In genomic region chr5:103595394-103596226, GRCm38 (mm10) we compare ENCODE assay signal across 11 mouse cellular contexts. TPM values are rescaled to one million over a fixed set of nuclear protein-coding genes. Genes with fewer than 3 reads are reported as not detected.
DNase-seq lines count a peak whose midpoint lies in the region; ATAC-seq lines count a peak whose summit lies in the region.
"Had no signal": no experiment of that assay in that cellular context is flagged by ENCODE, and none has a peak within 500 bp of the region (broad histone marks: within the 10 kb centered on the region; RNA-seq: fewer than 3 reads in every experiment).

No protein-coding gene starts in this region.

- no peaks in the 10 kb centered on the region for H3K27me3 ChIP-seq in heart, embryonic 16.5 days (ENCODE audit: control insufficient read depth, insufficient read depth, low read length)
- H3K27me3 ChIP-seq in midbrain, embryonic 14.5 days (ENCODE audit: control insufficient read depth, insufficient read depth, low read length): no peaks in the 10 kb centered on the region
- H3K27me3 ChIP-seq in midbrain, embryonic 11.5 days (ENCODE audit: control insufficient read depth, insufficient read depth, low read length): no peaks in the 10 kb centered on the region
- no peaks in the 10 kb centered on the region for H3K27me3 ChIP-seq in limb, embryonic 10.5 days (ENCODE audit: low read depth, poor library complexity, severe bottlenecking)
- H3K27me3 ChIP-seq: limb, embryonic 13.5 days had no signal

- 30% methylated on average over 13 of the region's 13 CpGs for WGBS in heart, embryonic 16.5 days
- 78% methylated on average over 13 of the region's 13 CpGs for WGBS in midbrain, embryonic 14.5 days
- WGBS in midbrain, embryonic 11.5 days: 86% methylated on average over 13 of the region's 13 CpGs
- 74% methylated on average over 13 of the region's 13 CpGs for WGBS in limb, embryonic 10.5 days

- H3K4me2 ChIP-seq in heart, embryonic 16.5 days (ENCODE audit: low read depth, low read length): no peak overlapping the region
- no peak overlapping the region for H3K4me2 ChIP-seq in midbrain, embryonic 14.5 days (ENCODE audit: low read length)
- H3K4me2 ChIP-seq in midbrain, embryonic 11.5 days: no peak overlapping the region
- H3K4me2 ChIP-seq: limb, embryonic 13.5 days had no signal

- peaks cover 3% of the 10 kb centered on the region; the same call in 1 of the 2 replicates for H3K36me3 ChIP-seq in heart, embryonic 16.5 days (ENCODE audit: control insufficient read depth, insufficient read depth)
- H3K36me3 ChIP-seq in midbrain, embryonic 14.5 days (ENCODE audit: control insufficient read depth, insufficient read depth, low read length): no peaks in the 10 kb centered on the region
- no peaks in the 10 kb centered on the region for H3K36me3 ChIP-seq in midbrain, embryonic 11.5 days (ENCODE audit: control insufficient read depth, insufficient read depth, low read length)
- H3K36me3 ChIP-seq in limb, embryonic 10.5 days: 0 out of 2 replicates have a peak, but pooled peaks cover 2% of the 10 kb centered on the region

- peak overlapping the region; percentile 16; the same call in 1 of the 2 replicates for H3K9ac ChIP-seq in heart, embryonic 16.5 days (ENCODE audit: low read length)
- H3K9ac ChIP-seq in midbrain, embryonic 14.5 days (replicated peaks; ENCODE audit: low read length): no peak overlapping the region
- H3K9ac ChIP-seq in midbrain, embryonic 11.5 days (ENCODE audit: low read length): no peak overlapping the region
- H3K9ac ChIP-seq: limb, embryonic 13.5 days had no signal

- ATAC-seq in heart, embryonic 16.5 days (replicated peaks; ENCODE audit: extremely low read depth, insufficient read depth, low FRiP score): peak; percentile 55
- ATAC-seq in midbrain, embryonic 14.5 days (ENCODE audit: low FRiP score, low TSS enrichment): no peak
- no peak for ATAC-seq in midbrain, embryonic 11.5 days (ENCODE audit: low FRiP score)

- no peaks in the 10 kb centered on the region for H3K9me3 ChIP-seq in heart, embryonic 16.5 days (replicated peaks; ENCODE audit: control insufficient read depth, low read length)
- no peaks in the 10 kb centered on the region for H3K9me3 ChIP-seq in midbrain, embryonic 14.5 days (ENCODE audit: control insufficient read depth, low read length)
- H3K9me3 ChIP-seq in midbrain, embryonic 11.5 days (ENCODE audit: control insufficient read depth, low read length): no peaks in the 10 kb centered on the region
- H3K9me3 ChIP-seq in limb, embryonic 10.5 days (replicated peaks): no peaks in the 10 kb centered on the region
- H3K9me3 ChIP-seq: limb, embryonic 13.5 days had no signal

- peaks cover 26% of the 10 kb centered on the region for H3K4me1 ChIP-seq in heart, embryonic 16.5 days (ENCODE audit: control insufficient read depth, insufficient read depth, low read length)
- H3K4me1 ChIP-seq in midbrain, embryonic 14.5 days (ENCODE audit: control insufficient read depth, insufficient read depth, low read length): 0 out of 2 replicates have a peak, but pooled peaks cover 3% of the 10 kb centered on the region
- H3K4me1 ChIP-seq in midbrain, embryonic 11.5 days (ENCODE audit: control insufficient read depth, insufficient read depth, low read length): no peaks in the 10 kb centered on the region
- peaks cover 7% of the 10 kb centered on the region; the same call in 1 of the 2 replicates for H3K4me1 ChIP-seq in limb, embryonic 10.5 days

- no peak overlapping the region for H3K4me3 ChIP-seq in heart, embryonic 16.5 days (ENCODE audit: low read length)
- H3K4me3 ChIP-seq in midbrain, embryonic 14.5 days (replicated peaks; ENCODE audit: low read depth, low read length): no peak overlapping the region
- no peak overlapping the region for H3K4me3 ChIP-seq in midbrain, embryonic 11.5 days (ENCODE audit: low read depth, low read length)
- H3K4me3 ChIP-seq in limb, embryonic 10.5 days: no peak overlapping the region
- H3K4me3 ChIP-seq: heart, adult 2 months; limb, embryonic 13.5 days had no signal

- peak overlapping the region; percentile 76 for H3K27ac ChIP-seq in heart, embryonic 16.5 days (ENCODE audit: low read length)
- H3K27ac ChIP-seq in midbrain, embryonic 14.5 days (replicated peaks; ENCODE audit: low read depth, low read length): peak overlapping the region; percentile 46
- H3K27ac ChIP-seq in midbrain, embryonic 11.5 days (ENCODE audit: low read depth, low read length): no peak overlapping the region
- 0 out of 2 replicates have a peak overlapping the region, but pooled peaks have one; percentile 1 for H3K27ac ChIP-seq in limb, embryonic 10.5 days
- H3K27ac ChIP-seq: heart, adult 2 months; limb, embryonic 13.5 days had no signal

- intact Hi-C loops in heart, postnatal 25 days (cut with DNase I): loop anchor here (5.0 kb wide), 1 partner anchor 62 kb away; the partner anchor contains the start of gene 1700016H13Rik
- intact Hi-C loops in gastrocnemius, postnatal 36 days (cut with DNase I): no loop called here

- no peak for DNase-seq in heart, postnatal 25 days (ENCODE audit: low spot score)
- DNase-seq in midbrain, embryonic 14.5 days: peak; percentile 40
- no peak for DNase-seq in midbrain, embryonic 11.5 days (ENCODE audit: low spot score, missing footprints)
- DNase-seq in limb, embryonic 10.5 days (ENCODE audit: low spot score): no peak
- DNase-seq in gastrocnemius, postnatal 36 days: no peak
- DNase-seq in cerebellum, postnatal 25 days: no peak
- DNase-seq: heart, adult 2 months; thymus, adult 18-20 months had no signal

RNA-seq across cellular contexts. Expression of gene Slc10a6, which starts 33.6 kb away (rescaled TPM):
- polyA plus RNA-seq in heart, embryonic 16.5 days (2015; fragmentation: Nextera tagmentation; extraction: Ambion mirVana): 2.2 and 2.5 TPM in 2 replicates
- total RNA-seq in heart, postnatal 25 days (2021): 1 to 10 TPM; 4.8 to 4.9 TPM
- 0.27 and 0.29 TPM in 2 replicates for polyA plus RNA-seq in midbrain, embryonic 14.5 days (2014; fragmentation: Nextera tagmentation; extraction: Ambion mirVana)
- 0.08 and 0.10 TPM in 2 replicates for polyA plus RNA-seq in midbrain, embryonic 11.5 days (2014; fragmentation: Nextera tagmentation; extraction: Ambion mirVana)
- not detected in 2 replicates for polyA plus RNA-seq in limb, embryonic 10.5 days (2016; fragmentation: Nextera tagmentation; extraction: Ambion mirVana)
- 1 to 10 TPM in 1 of 2 experiments, under 1 TPM in 1; 0.57 to 1.6 TPM for total RNA-seq in gastrocnemius, postnatal 36 days (2021)
- total RNA-seq: neutrophil, adult 5-6 weeks had no signal
- polyA plus RNA-seq: limb, embryonic 13.5 days had no signal
